In genomic region chr6:91014198-91014958, GRCm38 (mm10) we compare ENCODE assay signal across 11 mouse cellular contexts. TPM values are rescaled to one million over a fixed set of nuclear protein-coding genes. Genes with fewer than 3 reads are reported as not detected.
DNase-seq lines count a peak whose midpoint lies in the region; ATAC-seq and TF ChIP-seq lines count a peak whose summit lies in the region.
"Had no signal": no experiment of that assay in that cellular context is flagged by ENCODE, and none has a peak within 500 bp of the region (broad histone marks: within the 10 kb centered on the region; RNA-seq: fewer than 3 reads in every experiment).

No protein-coding gene starts in this region.

- ATAC-seq in intestine, embryonic 15.5 days: peak; percentile 34; the same call in 1 of the 2 replicates
- ATAC-seq in intestine, postnatal 0 days: no peak
- ATAC-seq in megakaryocyte progenitor cell, adult 5-6 weeks (replicated peaks; ENCODE audit: poor library complexity): peak; percentile 52
- ATAC-seq in monocyte, adult 5-6 weeks (replicated peaks; ENCODE audit: insufficient number of reproducible peaks, low FRiP score, low TSS enrichment, poor library complexity, severe bottlenecking): no peak

- WGBS in intestine, embryonic 15.5 days: 59% methylated on average over 9 of the region's 9 CpGs
- WGBS in intestine, postnatal 0 days: 56% methylated on average over 9 of the region's 9 CpGs

- peak; percentile 63 for DNase-seq in Muller cell, postnatal 12 days (ENCODE audit: inconsistent ontology term)
- DNase-seq in embryo, embryonic 10.5 days (ENCODE audit: low spot score): peak; percentile 66
- DNase-seq in left cerebral cortex, adult 11 months (ENCODE audit: low spot score): no peak

- no peaks in the 10 kb centered on the region for H3K9me3 ChIP-seq in intestine, embryonic 15.5 days
- no peaks in the 10 kb centered on the region for H3K9me3 ChIP-seq in intestine, postnatal 0 days (ENCODE audit: control insufficient read depth)
- H3K9me3 ChIP-seq: embryonic facial prominence, embryonic 13.5 days; heart, embryonic 13.5 days; limb, embryonic 12.5 days had no signal

- H3K27me3 ChIP-seq in intestine, embryonic 15.5 days (replicated peaks): no peaks in the 10 kb centered on the region
- no peaks in the 10 kb centered on the region for H3K27me3 ChIP-seq in intestine, postnatal 0 days (replicated peaks; ENCODE audit: control insufficient read depth, insufficient read depth, low read length)
- H3K27me3 ChIP-seq: embryonic facial prominence, embryonic 13.5 days; heart, embryonic 13.5 days; limb, embryonic 12.5 days had no signal

- no peak overlapping the region for H3K9ac ChIP-seq in intestine, embryonic 15.5 days
- no peak overlapping the region for H3K9ac ChIP-seq in intestine, postnatal 0 days (ENCODE audit: low read depth, low read length)
- H3K9ac ChIP-seq: embryonic facial prominence, embryonic 13.5 days; heart, embryonic 13.5 days; limb, embryonic 12.5 days had no signal

- H3K27ac ChIP-seq in intestine, embryonic 15.5 days: no peak overlapping the region
- no peak overlapping the region for H3K27ac ChIP-seq in intestine, postnatal 0 days (ENCODE audit: low read depth, low read length)
- H3K27ac ChIP-seq: embryonic facial prominence, embryonic 13.5 days; heart, embryonic 13.5 days; limb, embryonic 12.5 days; macrophage had no signal

- no peaks in the 10 kb centered on the region for H3K36me3 ChIP-seq in intestine, embryonic 15.5 days
- H3K36me3 ChIP-seq in intestine, postnatal 0 days (ENCODE audit: control insufficient read depth, insufficient read depth): no peaks in the 10 kb centered on the region; the same call in 1 of the 2 replicates
- H3K36me3 ChIP-seq: embryonic facial prominence, embryonic 13.5 days; limb, embryonic 12.5 days had no signal

- no peaks in the 10 kb centered on the region for H3K4me1 ChIP-seq in intestine, embryonic 15.5 days (replicated peaks)
- no peaks in the 10 kb centered on the region for H3K4me1 ChIP-seq in intestine, postnatal 0 days (replicated peaks; ENCODE audit: control insufficient read depth, insufficient read depth, low read length)
- H3K4me1 ChIP-seq: embryonic facial prominence, embryonic 13.5 days had no signal

- H3K4me2 ChIP-seq in intestine, embryonic 15.5 days (replicated peaks): no peak overlapping the region
- no peak overlapping the region for H3K4me2 ChIP-seq in intestine, postnatal 0 days (replicated peaks; ENCODE audit: low read depth)
- H3K4me2 ChIP-seq: embryonic facial prominence, embryonic 13.5 days; heart, embryonic 13.5 days; limb, embryonic 12.5 days had no signal

- no peak for TF ChIP-seq CTCF in intestine, postnatal 0 days (IDR thresholded peaks at IDR 0.05; ENCODE audit: low read depth)

- no peak overlapping the region for H3K4me3 ChIP-seq in intestine, embryonic 15.5 days (replicated peaks)
- no peak overlapping the region for H3K4me3 ChIP-seq in intestine, postnatal 0 days (ENCODE audit: low read depth, low read length)
- H3K4me3 ChIP-seq: embryonic facial prominence, embryonic 13.5 days; heart, embryonic 13.5 days; limb, embryonic 12.5 days had no signal

RNA-seq across cellular contexts. Expression of gene Iqsec1, which starts 25.9 kb away (rescaled TPM):
- polyA plus RNA-seq in intestine, embryonic 15.5 days (2015; fragmentation: Nextera tagmentation; extraction: Ambion mirVana): 8.7 and 11.6 TPM in 2 replicates
- polyA plus RNA-seq in intestine, postnatal 0 days (2015; fragmentation: Nextera tagmentation; extraction: Ambion mirVana): 7.0 and 7.2 TPM in 2 replicates
- 25.9 and 32.5 TPM in 2 replicates for total RNA-seq in megakaryocyte progenitor cell, adult 5-6 weeks (2015)
- total RNA-seq in megakaryocyte progenitor cell, adult 5-6 weeks (2017): 3.5 and 8.7 TPM in 2 replicates
- 16.6 to 50.9 TPM (median 25.0 TPM) in 3 replicates for total RNA-seq in monocyte, adult 5-6 weeks (2017)

Comparison
In these comparisons a context has a peak if more than half of its experiments do, and no peak if none do; other contexts are left out.
1. ATAC-seq: peak in intestine, embryonic 15.5 days (single experiment) and megakaryocyte progenitor cell, adult 5-6 weeks (single experiment); none in intestine, postnatal 0 days (single experiment) and monocyte, adult 5-6 weeks (single experiment).